Mouse (Mus musculus): Measurements from ENCODE around the gene Fam174b. TPM values are rescaled to one million over a fixed set of nuclear protein-coding genes. Genes with fewer than 3 reads are reported as not detected.

The Fam174b gene
- polyA plus RNA-seq, 1 experiment from 2014 or later, result 56.1 TPM

GRCm38 (mm10) chr7:73743831-73744370 is 3.8 kb downstream of the Fam174b start:
- WGBS, result 79% methylated on average over 10 of the region's 10 CpGs
- no peak for ATAC-seq (ENCODE audit: insufficient number of reproducible peaks, insufficient read depth, low FRiP score, low read depth)
- Histone ChIP-seq H3K4me3 (ENCODE audit: low read depth, low read length) (no peak overlapping the region), H3K36me3 (ENCODE audit: control insufficient read depth, insufficient read depth, low read length) (no peaks in the 10 kb centered on the region), H3K9me3 (ENCODE audit: control insufficient read depth, low read depth, low read length) (no peaks in the 10 kb centered on the region), H3K27ac (ENCODE audit: low read length) (no peak overlapping the region), H3K27me3 (ENCODE audit: control insufficient read depth, insufficient read depth, low read length) (no peaks in the 10 kb centered on the region), H3K4me2 (replicated peaks; ENCODE audit: low read depth, low read length) (no peak overlapping the region), H3K9ac (replicated peaks; ENCODE audit: low read depth, low read length) (no peak overlapping the region), H3K4me1 (ENCODE audit: control insufficient read depth, insufficient read depth, low read length) (peaks cover 33% of the 10 kb centered on the region)

DNA sequence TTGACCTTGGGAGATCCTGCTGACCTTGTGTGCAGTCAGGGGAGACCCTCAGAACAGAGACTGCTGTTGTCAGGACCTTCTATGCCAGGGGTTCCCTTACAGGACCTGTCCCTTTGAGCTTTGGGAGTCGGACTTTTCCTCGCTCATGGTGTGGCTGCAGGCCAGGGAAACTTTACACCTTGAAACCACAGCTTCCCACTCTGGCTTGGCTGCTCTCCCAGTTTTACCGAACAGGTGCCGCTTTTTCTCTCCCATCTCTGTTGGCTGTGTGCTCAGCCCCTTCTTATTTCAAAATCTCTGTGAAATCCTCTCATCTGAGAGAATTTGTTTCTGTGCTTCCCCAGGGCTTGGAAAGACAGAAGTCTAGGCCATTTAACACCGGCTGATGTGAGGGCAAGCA is 5.8 kb downstream of the Fam174b start:
- Histone ChIP-seq H3K4me2 (replicated peaks; ENCODE audit: low read depth, low read length) (no peak overlapping the region), H3K9me3 (ENCODE audit: control insufficient read depth, low read depth, low read length) (no peaks in the 10 kb centered on the region), H3K4me3 (ENCODE audit: low read depth, low read length) (no peak overlapping the region), H3K27me3 (ENCODE audit: control insufficient read depth, insufficient read depth, low read length) (no peaks in the 10 kb centered on the region), H3K36me3 (ENCODE audit: control insufficient read depth, insufficient read depth, low read length) (no peaks in the 10 kb centered on the region), H3K9ac (replicated peaks; ENCODE audit: low read depth, low read length) (no peak overlapping the region), H3K27ac (ENCODE audit: low read length) (peak overlapping the region; percentile 30; the same call in 1 of the 2 replicates), H3K4me1 (ENCODE audit: control insufficient read depth, insufficient read depth, low read length) (peaks cover 33% of the 10 kb centered on the region)
- no peak for ATAC-seq (ENCODE audit: insufficient number of reproducible peaks, insufficient read depth, low FRiP score, low read depth)
- WGBS, result 50% methylated on average over 5 of the region's 5 CpGs

DNA sequence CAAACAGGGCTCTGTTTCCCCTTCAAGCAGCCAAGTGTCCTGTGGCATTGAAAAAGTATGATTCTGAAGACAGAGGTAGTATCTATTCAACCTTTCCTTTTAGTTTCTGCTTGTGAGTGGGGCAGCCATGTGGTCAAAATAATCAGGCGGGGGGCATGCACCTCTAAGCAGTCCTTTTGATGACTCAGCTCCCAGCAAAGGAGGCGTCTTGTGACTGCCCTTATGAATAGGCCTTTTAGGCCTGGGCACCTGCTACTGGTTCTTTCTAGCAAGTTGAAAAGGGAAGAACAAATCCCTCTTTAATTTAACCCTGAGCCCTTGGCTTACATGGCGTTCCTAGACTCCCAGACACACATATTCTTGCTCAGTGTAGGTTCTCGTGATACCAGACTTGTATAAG is 6.7 kb downstream of the Fam174b start:
- WGBS, result 76% methylated on average over 4 of the region's 4 CpGs
- Histone ChIP-seq H3K27me3 (ENCODE audit: control insufficient read depth, insufficient read depth, low read length) (no peaks in the 10 kb centered on the region), H3K9me3 (ENCODE audit: control insufficient read depth, low read depth, low read length) (no peaks in the 10 kb centered on the region), H3K36me3 (ENCODE audit: control insufficient read depth, insufficient read depth, low read length) (no peaks in the 10 kb centered on the region), H3K4me1 (ENCODE audit: control insufficient read depth, insufficient read depth, low read length) (peaks cover 24% of the 10 kb centered on the region), H3K4me2 (replicated peaks; ENCODE audit: low read depth, low read length) (no peak overlapping the region), H3K27ac (ENCODE audit: low read length) (peak overlapping the region; percentile 88), H3K9ac (replicated peaks; ENCODE audit: low read depth, low read length) (no peak overlapping the region), H3K4me3 (ENCODE audit: low read depth, low read length) (no peak overlapping the region)
- ATAC-seq (ENCODE audit: insufficient number of reproducible peaks, insufficient read depth, low FRiP score, low read depth), result no peak

GRCm38 (mm10) chr7:73747531-73747930 is 7.4 kb downstream of the Fam174b start:
- H3K36me3 ChIP-seq (ENCODE audit: control insufficient read depth, insufficient read depth, low read length), result no peaks in the 10 kb centered on the region
- H3K27ac ChIP-seq (ENCODE audit: low read length), result peak overlapping the region; percentile 88
- no peak overlapping the region for H3K4me2 ChIP-seq (replicated peaks; ENCODE audit: low read depth, low read length)
- no peak overlapping the region for H3K9ac ChIP-seq (replicated peaks; ENCODE audit: low read depth, low read length)
- ATAC-seq (ENCODE audit: insufficient number of reproducible peaks, insufficient read depth, low FRiP score, low read depth), result 0 out of 2 replicates have a peak, but pooled peaks have one; percentile 20
- H3K27me3 ChIP-seq (ENCODE audit: control insufficient read depth, insufficient read depth, low read length), result no peaks in the 10 kb centered on the region
- no peaks in the 10 kb centered on the region for H3K9me3 ChIP-seq (ENCODE audit: control insufficient read depth, low read depth, low read length)
- peaks cover 22% of the 10 kb centered on the region for H3K4me1 ChIP-seq (ENCODE audit: control insufficient read depth, insufficient read depth, low read length)
- H3K4me3 ChIP-seq (ENCODE audit: low read depth, low read length), result no peak overlapping the region
- 53% methylated on average over 3 of the region's 3 CpGs for WGBS

DNA sequence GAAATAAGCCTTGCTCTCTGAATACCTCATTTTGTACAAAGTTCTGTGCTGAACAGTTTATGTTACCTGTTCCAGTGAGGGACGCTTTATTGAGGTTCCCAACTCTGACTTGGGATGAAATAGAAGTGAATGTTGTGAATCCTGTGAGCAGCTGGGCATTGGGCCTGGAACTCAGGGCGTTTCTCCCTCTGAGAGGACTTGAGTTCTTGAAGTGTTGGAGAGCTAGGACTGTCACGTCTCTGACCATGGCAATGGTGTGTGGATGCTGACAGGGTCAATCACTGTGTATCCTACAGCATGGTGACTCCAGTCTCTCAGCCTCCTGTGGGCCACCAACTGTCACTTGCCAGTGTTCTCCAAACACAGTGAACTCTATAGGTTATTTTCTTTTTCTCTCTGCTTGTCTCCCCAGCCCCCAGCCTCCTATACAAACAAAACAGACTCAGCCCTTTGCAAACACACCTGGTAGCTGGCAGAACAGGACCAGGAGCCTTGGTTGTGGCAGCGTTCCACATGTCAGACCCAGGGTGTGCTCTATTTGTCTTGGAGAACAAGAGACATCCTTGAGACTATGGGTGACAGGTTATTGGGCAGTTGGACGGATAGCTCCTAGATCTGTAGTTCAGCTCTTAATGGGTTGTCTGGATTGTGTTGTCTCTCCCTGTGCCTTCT is 8.5 kb downstream of the Fam174b start:
- Histone ChIP-seq H3K36me3 (ENCODE audit: control insufficient read depth, insufficient read depth, low read length) (no peaks in the 10 kb centered on the region), H3K4me1 (ENCODE audit: control insufficient read depth, insufficient read depth, low read length) (peaks cover 22% of the 10 kb centered on the region), H3K27me3 (ENCODE audit: control insufficient read depth, insufficient read depth, low read length) (no peaks in the 10 kb centered on the region), H3K4me3 (ENCODE audit: low read depth, low read length) (no peak overlapping the region), H3K9ac (replicated peaks; ENCODE audit: low read depth, low read length) (no peak overlapping the region), H3K9me3 (ENCODE audit: control insufficient read depth, low read depth, low read length) (no peaks in the 10 kb centered on the region), H3K4me2 (replicated peaks; ENCODE audit: low read depth, low read length) (no peak overlapping the region), H3K27ac (ENCODE audit: low read length) (peak overlapping the region; percentile 88)
- ATAC-seq (ENCODE audit: insufficient number of reproducible peaks, insufficient read depth, low FRiP score, low read depth), result peak; percentile 53
- WGBS, result 64% methylated on average over 5 of the region's 5 CpGs

GRCm38 (mm10) chr7:73749339-73749738 is 9.2 kb downstream of the Fam174b start:
- Histone ChIP-seq H3K4me2 (replicated peaks; ENCODE audit: low read depth, low read length) (no peak overlapping the region), H3K27ac (ENCODE audit: low read length) (peak overlapping the region; percentile 88; the same call in 1 of the 2 replicates), H3K36me3 (ENCODE audit: control insufficient read depth, insufficient read depth, low read length) (no peaks in the 10 kb centered on the region), H3K27me3 (ENCODE audit: control insufficient read depth, insufficient read depth, low read length) (no peaks in the 10 kb centered on the region), H3K9me3 (ENCODE audit: control insufficient read depth, low read depth, low read length) (no peaks in the 10 kb centered on the region), H3K4me1 (ENCODE audit: control insufficient read depth, insufficient read depth, low read length) (peaks cover 22% of the 10 kb centered on the region), H3K4me3 (ENCODE audit: low read depth, low read length) (no peak overlapping the region), H3K9ac (replicated peaks; ENCODE audit: low read depth, low read length) (no peak overlapping the region)
- no peak for ATAC-seq (ENCODE audit: insufficient number of reproducible peaks, insufficient read depth, low FRiP score, low read depth)
- WGBS, result 85% methylated on average over 2 of the region's 2 CpGs

GRCm38 (mm10) chr7:73749983-73750382 is 9.9 kb downstream of the Fam174b start:
- Histone ChIP-seq H3K4me2 (replicated peaks; ENCODE audit: low read depth, low read length) (no peak overlapping the region), H3K4me1 (ENCODE audit: control insufficient read depth, insufficient read depth, low read length) (peaks cover 24% of the 10 kb centered on the region), H3K27me3 (ENCODE audit: control insufficient read depth, insufficient read depth, low read length) (no peaks in the 10 kb centered on the region), H3K36me3 (ENCODE audit: control insufficient read depth, insufficient read depth, low read length) (no peaks in the 10 kb centered on the region), H3K9me3 (ENCODE audit: control insufficient read depth, low read depth, low read length) (no peaks in the 10 kb centered on the region), H3K4me3 (ENCODE audit: low read depth, low read length) (no peak overlapping the region), H3K27ac (ENCODE audit: low read length) (no peak overlapping the region; the same call in 1 of the 2 replicates), H3K9ac (replicated peaks; ENCODE audit: low read depth, low read length) (no peak overlapping the region)
- 71% methylated on average over 7 of the region's 7 CpGs for WGBS
- no peak for ATAC-seq (ENCODE audit: insufficient number of reproducible peaks, insufficient read depth, low FRiP score, low read depth)

GRCm38 (mm10) chr7:73753598-73753997 is 13.5 kb downstream of the Fam174b start:
- 62% methylated on average over 1 of the region's 1 CpGs for WGBS
- Histone ChIP-seq H3K9ac (replicated peaks; ENCODE audit: low read depth, low read length) (no peak overlapping the region), H3K4me3 (ENCODE audit: low read depth, low read length) (no peak overlapping the region), H3K36me3 (ENCODE audit: control insufficient read depth, insufficient read depth, low read length) (no peaks in the 10 kb centered on the region), H3K4me2 (replicated peaks; ENCODE audit: low read depth, low read length) (no peak overlapping the region), H3K27ac (ENCODE audit: low read length) (no peak overlapping the region), H3K9me3 (ENCODE audit: control insufficient read depth, low read depth, low read length) (no peaks in the 10 kb centered on the region), H3K27me3 (ENCODE audit: control insufficient read depth, insufficient read depth, low read length) (no peaks in the 10 kb centered on the region), H3K4me1 (ENCODE audit: control insufficient read depth, insufficient read depth, low read length) (peaks cover 12% of the 10 kb centered on the region)
- no peak for ATAC-seq (ENCODE audit: insufficient number of reproducible peaks, insufficient read depth, low FRiP score, low read depth)
